Mouse (Mus musculus) heart, adult 2 months (tissue): ENCODE results near the gene Mab21l3. TPM values are rescaled to one million over a fixed set of nuclear protein-coding genes. Genes with fewer than 3 reads are reported as not detected.
A peak's percentile ranks its signal among the peaks of the same experiment; 100 is the strongest.

Experiments
- DNase-seq, 2 experiments: peaks; one replicate each; pipeline ENCODE4 v3.0.0; 2021
- H3K27ac ChIP-seq: fragments of 200-600 bp; 2 replicates; pipeline ENCODE4 v1.8.1; 2022
- H3K27me3 ChIP-seq: fragments of 200-500 bp; 2 replicates; pipeline ENCODE4 v1.6.1; 2012; ENCODE audit warnings: mild to moderate bottlenecking, low read length, inconsistent platforms, mixed read lengths; ENCODE audit not compliant: control insufficient read depth, insufficient read depth
- H3K36me3 ChIP-seq: fragments of 200-500 bp; 2 replicates; pipeline ENCODE4 v1.6.1; 2012; ENCODE audit warnings: low read length, inconsistent platforms; ENCODE audit not compliant: control insufficient read depth, insufficient read depth
- H3K4me1 ChIP-seq: fragments of 200-500 bp; 2 replicates; pipeline ENCODE4 v1.6.1; 2011; ENCODE audit warnings: low read length; ENCODE audit not compliant: control insufficient read depth, insufficient read depth
- H3K4me3 ChIP-seq: fragments of 200-600 bp; 2 replicates; pipeline ENCODE4 v1.8.1; 2022
- H3K79me2 ChIP-seq: fragments of 200-500 bp; replicated peaks from 2 replicates; pipeline ENCODE4 v1.6.1; 2012; ENCODE audit warnings: mild to moderate bottlenecking, inconsistent platforms, low read length, moderate library complexity, mixed read lengths; ENCODE audit not compliant: control insufficient read depth, insufficient read depth
- H3K9ac ChIP-seq: fragments of 200-500 bp; 2 replicates; pipeline ENCODE4 v1.6.1; 2012; ENCODE audit warnings: low read depth, mild to moderate bottlenecking, control low read depth, inconsistent platforms, low read length, mixed read lengths
- CTCF ChIP-seq: fragments of 200-600 bp; IDR thresholded peaks from 2 replicates; pipeline ENCODE4 v1.8.1; 2022; ENCODE audit warnings: antibody characterized with exemption, mild to moderate bottlenecking, moderate library complexity
- EP300 ChIP-seq: fragments of 200-500 bp; IDR thresholded peaks from 2 replicates; pipeline ENCODE4 v1.6.1; 2011; ENCODE audit warnings: low read depth, low read length, control low read depth; ENCODE audit not compliant: insufficient read depth
- POLR2A ChIP-seq: fragments of 200-500 bp; IDR thresholded peaks from 2 replicates; pipeline ENCODE4 v1.6.1; 2011; ENCODE audit warnings: mild to moderate bottlenecking, low read depth, low read length, control low read depth; ENCODE audit not compliant: insufficient read depth
- WGBS: fragments of 180-500 bp; shearing (Covaris S2); methylation state at CpG from one replicate; pipeline ENCODE4 v1.1.7; 2018; 5-methylcytosine and 5-hydroxymethylcytosine counted together
- intact Hi-C: fragments of 180-260 bp; cut with DNase I; formaldehyde crosslinking; loops from one replicate; pipeline ENCODE4 v1.15.1; 2025
- long read RNA-seq: library from polyadenylated mRNA; stranded (forward); transcript quantifications from one replicate; pipeline ENCODE4 v2.0.0, GENCODE M21; 2021
- polyA plus RNA-seq: library from polyadenylated mRNA; depleted of rRNA; stranded (reverse); fragments of >200 nt; gene quantifications from 2 replicates; pipeline ENCODE4 v1.2.3, GENCODE M21; 2012; rRNA removed
- total RNA-seq, 2 experiments: library from RNA; stranded (reverse); gene quantifications; 2 replicates each; pipeline ENCODE4 v1.2.3; 2021

Gene Mab21l3
- total RNA-seq (not detected), polyA plus RNA-seq (0.16 TPM in 1 of 2 replicates, not detected in the other)
- long read RNA-seq, result 0 reads

DNA sequence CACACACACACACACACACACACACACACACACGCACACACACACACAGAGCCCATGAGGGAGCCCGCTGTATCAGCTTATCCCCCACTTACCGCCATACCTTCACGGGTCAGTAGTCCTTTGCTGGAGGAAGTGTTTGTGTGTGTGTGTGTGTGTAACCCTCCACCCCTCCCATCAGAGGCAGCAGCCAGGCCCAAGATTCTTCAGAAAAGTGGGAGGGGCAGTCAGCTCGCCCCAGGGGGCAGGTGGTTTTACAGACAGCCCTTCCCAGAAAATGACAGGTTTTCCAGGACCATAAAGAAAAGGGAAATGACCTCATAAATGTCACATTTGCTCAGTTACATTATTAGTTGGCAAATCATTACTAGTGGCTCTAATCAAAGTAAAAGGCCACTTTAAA is at the start of gene Mab21l3:
Gene Mab21l3 (minus strand): TSS at position 144 of the 400 bp plus-strand sequence.
- H3K9ac ChIP-seq, result no peak within 1 kb of the TSS
- H3K4me3 ChIP-seq, result no peak within 1 kb of the TSS
- H3K79me2 ChIP-seq, result no peaks in the 10 kb centered on the region
- TF ChIP-seq EP300 (no peak), CTCF (no peak), POLR2A (no peak)
- H3K4me1 ChIP-seq, result no peaks in the 10 kb centered on the region
- WGBS, result 78% methylated on average over 5 of the region's 5 CpGs
- no peaks in the 10 kb centered on the region for H3K27me3 ChIP-seq
- H3K27ac ChIP-seq, result no peak within 1 kb of the TSS
- DNase-seq, result no peak
- intact Hi-C loops, result no loop called here
- H3K36me3 ChIP-seq, result no peaks in the 10 kb centered on the region

DNA sequence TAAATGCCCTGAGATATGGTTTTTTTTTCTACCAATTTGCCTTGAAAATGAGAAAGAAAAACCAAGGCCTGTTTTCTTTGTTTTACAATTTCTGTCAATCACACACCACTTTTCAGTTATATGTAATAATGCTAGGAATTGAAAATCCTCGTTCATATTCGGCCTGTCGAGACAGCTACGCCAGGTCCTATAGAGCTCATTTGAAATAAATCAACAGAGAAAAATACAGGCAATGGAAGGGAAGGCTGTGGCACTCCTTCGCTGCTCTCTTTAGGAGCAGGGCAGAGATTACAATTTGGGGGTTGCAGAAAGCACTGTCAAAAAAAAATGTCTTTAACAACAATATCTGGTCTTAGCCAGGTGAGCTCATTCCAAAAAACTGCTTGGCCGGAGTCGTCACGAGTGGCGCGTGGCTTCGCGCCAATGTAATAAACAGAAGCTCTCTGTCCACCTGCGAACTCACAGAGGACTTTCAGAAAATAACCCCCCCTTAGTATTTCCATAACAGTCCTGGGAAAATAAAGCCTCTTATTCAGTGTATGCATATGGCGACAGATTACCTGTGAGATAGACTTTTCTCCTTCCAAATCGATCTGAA is 48.7 kb upstream of the Mab21l3 start:
- 86% methylated on average over 15 of the region's 15 CpGs for WGBS
- TF ChIP-seq POLR2A, result no peak
- no peak for TF ChIP-seq CTCF
- no peak for TF ChIP-seq EP300
- no peak overlapping the region for H3K4me3 ChIP-seq

DNA sequence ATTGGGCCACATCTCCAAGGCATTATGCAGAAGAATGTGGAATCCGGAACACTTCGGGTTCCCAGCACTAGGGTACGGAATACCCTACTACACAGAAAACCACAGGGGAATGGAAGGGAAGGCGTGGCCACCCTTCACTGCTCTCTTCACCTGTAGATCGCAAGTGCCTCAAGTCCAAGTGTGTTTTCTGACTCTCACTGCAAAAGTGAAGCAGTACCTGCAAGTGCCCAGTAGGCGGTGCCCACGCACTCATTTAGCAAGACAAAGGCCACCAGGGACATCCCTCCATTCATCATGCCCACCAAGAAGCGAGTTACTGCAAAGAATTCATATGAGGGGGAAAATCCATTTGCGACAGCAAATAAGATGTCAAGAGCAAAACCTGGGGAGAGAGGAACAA is 48.1 kb upstream of the Mab21l3 start:
- intact Hi-C loops, result loop anchor here (5.0 kb wide), 3 partner anchors 115 to 345 kb away; partner anchors contain the start of gene Nhlh2
- peak; percentile 64 to 72 for DNase-seq
- H3K4me3 ChIP-seq, result no peak overlapping the region
- no peaks in the 10 kb centered on the region for H3K79me2 ChIP-seq
- peak; percentile 72; the same call in 1 of the 2 replicates for TF ChIP-seq EP300
- TF ChIP-seq POLR2A, result no peak
- TF ChIP-seq CTCF, result peak; percentile 99
- H3K36me3 ChIP-seq, result no peaks in the 10 kb centered on the region
- WGBS, result 32% methylated on average over 9 of the region's 9 CpGs
- no peak overlapping the region for H3K27ac ChIP-seq
- no peak overlapping the region for H3K9ac ChIP-seq
- H3K27me3 ChIP-seq, result no peaks in the 10 kb centered on the region
- H3K4me1 ChIP-seq, result no peaks in the 10 kb centered on the region

More for the DNA sequence above, 48.7 kb upstream of the Mab21l3 start:
- H3K27me3 ChIP-seq, result no peaks in the 10 kb centered on the region
- no peak for DNase-seq
- no peaks in the 10 kb centered on the region for H3K79me2 ChIP-seq
- H3K27ac ChIP-seq, result no peak overlapping the region
- H3K4me1 ChIP-seq, result peaks cover under 1% of the 10 kb centered on the region; the same call in 1 of the 2 replicates
- peaks cover 4% of the 10 kb centered on the region; the same call in 1 of the 2 replicates for H3K36me3 ChIP-seq
- intact Hi-C loops, result loop anchor here (5.0 kb wide), 3 partner anchors 115 to 345 kb away; partner anchors contain the start of gene Nhlh2
- no peak overlapping the region for H3K9ac ChIP-seq

DNA sequence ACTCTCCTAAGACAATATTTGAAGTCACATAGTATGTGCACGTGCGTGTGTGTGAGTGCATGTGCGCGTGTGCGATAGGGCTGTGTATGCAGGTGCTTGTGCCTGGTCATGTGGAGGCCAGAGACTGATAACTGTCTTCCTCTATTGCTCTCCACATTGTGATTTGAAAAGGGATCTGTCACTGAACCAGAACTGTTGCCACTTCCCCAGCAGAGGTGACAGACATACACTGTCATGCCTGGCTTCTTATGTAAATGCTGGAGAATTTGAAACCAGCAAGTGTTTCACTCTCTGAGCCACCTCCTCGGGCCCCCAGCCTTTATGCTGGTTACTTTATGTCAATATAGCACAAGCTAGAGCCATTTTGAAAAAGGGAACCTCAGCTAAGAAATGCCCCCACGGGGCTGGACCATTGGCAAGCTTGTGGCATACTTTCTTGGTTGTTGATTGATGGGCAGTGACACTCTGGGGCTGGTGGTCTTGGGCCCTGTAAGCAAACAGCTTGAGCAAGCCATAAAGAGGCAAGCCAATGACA is 46.7 kb upstream of the Mab21l3 start:
- WGBS, result 87% methylated on average over 7 of the region's 7 CpGs
- intact Hi-C loops, result loop anchor here (5.0 kb wide), 3 partner anchors 117 to 347 kb away; partner anchors contain the start of gene Nhlh2
- no peaks in the 10 kb centered on the region for H3K4me1 ChIP-seq
- H3K36me3 ChIP-seq, result no peaks in the 10 kb centered on the region
- TF ChIP-seq EP300, result no peak
- no peak for TF ChIP-seq CTCF
- no peak for TF ChIP-seq POLR2A
- H3K9ac ChIP-seq, result no peak overlapping the region
- H3K4me3 ChIP-seq, result no peak overlapping the region
- H3K27ac ChIP-seq, result no peak overlapping the region
- no peak for DNase-seq
- no peaks in the 10 kb centered on the region for H3K27me3 ChIP-seq
- no peaks in the 10 kb centered on the region for H3K79me2 ChIP-seq

DNA sequence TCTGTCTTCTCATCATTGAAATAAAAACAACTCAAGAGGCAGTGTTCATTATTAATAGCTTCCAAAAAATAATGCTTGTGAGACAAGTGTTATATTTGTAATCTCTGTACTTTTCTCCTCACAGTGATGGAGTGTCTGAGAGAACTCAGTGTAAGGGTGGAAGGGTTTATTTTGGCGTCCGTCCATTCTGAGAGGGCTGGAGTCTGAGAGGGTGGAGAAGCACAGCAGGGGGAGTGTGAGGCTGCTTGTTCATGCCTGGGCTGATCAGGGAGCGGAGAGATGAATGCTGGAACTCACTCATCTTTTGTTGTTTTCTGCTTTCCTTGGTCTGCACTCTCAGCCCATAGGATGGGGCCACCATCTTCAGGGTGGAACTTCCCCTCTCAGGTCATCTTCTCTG is 36.8 kb upstream of the Mab21l3 start:
- WGBS, result 54% methylated on average over 3 of the region's 3 CpGs
- Histone ChIP-seq H3K36me3 (no peaks in the 10 kb centered on the region; the same call in 1 of the 2 replicates), H3K4me3 (no peak overlapping the region), H3K27me3 (no peaks in the 10 kb centered on the region), H3K4me1 (no peaks in the 10 kb centered on the region), H3K9ac (no peak overlapping the region), H3K79me2 (no peaks in the 10 kb centered on the region), H3K27ac (no peak overlapping the region)
- intact Hi-C loops, result no loop called here
- no peak for TF ChIP-seq POLR2A
- TF ChIP-seq CTCF, result no peak
- TF ChIP-seq EP300, result no peak
- peak in 1 of 2 experiments; percentile 31 for DNase-seq

DNA sequence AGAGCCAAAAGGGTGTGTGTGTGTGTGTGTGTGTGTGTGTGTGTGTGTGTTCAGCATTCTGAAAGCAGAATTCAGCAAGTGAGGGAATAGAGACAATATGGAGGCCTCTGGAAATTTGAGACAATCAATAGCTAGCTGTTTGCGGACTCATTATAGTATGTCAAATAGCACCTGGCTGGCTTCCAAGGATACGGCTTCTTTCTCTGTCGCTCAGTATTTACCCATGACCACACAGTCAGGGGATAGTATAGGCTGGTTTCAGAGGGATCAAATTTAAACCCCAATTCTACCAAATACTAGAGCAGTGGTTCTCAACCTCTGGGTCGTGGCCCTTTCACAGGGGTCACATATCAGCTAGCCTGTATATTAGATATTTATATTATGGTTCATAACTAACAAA is 36.3 kb upstream of the Mab21l3 start:
- no peak for DNase-seq
- no peaks in the 10 kb centered on the region for H3K79me2 ChIP-seq
- H3K36me3 ChIP-seq, result no peaks in the 10 kb centered on the region; the same call in 1 of the 2 replicates
- H3K27me3 ChIP-seq, result no peaks in the 10 kb centered on the region
- H3K27ac ChIP-seq, result no peak overlapping the region
- H3K9ac ChIP-seq, result no peak overlapping the region
- no peaks in the 10 kb centered on the region for H3K4me1 ChIP-seq
- no peak overlapping the region for H3K4me3 ChIP-seq
- intact Hi-C loops, result no loop called here
- no peak for TF ChIP-seq POLR2A
- no peak for TF ChIP-seq CTCF
- no peak for TF ChIP-seq EP300
- 83% methylated on average over 4 of the region's 4 CpGs for WGBS
